Mouse (Mus musculus) E14TG2a.4 (cell line): ENCODE measurements around the gene 4933428G20Rik.

Experiments
- CTCF ChIP-seq: conservative IDR thresholded peaks from 2 replicates; pipeline ENCODE4 v1.5.1; 2014; ENCODE audit warnings: low read length
- POU5F1 ChIP-seq: IDR thresholded peaks from 2 replicates; pipeline ENCODE4 v1.6.1; 2014; ENCODE audit warnings: low read length, borderline replicate concordance

DNA sequence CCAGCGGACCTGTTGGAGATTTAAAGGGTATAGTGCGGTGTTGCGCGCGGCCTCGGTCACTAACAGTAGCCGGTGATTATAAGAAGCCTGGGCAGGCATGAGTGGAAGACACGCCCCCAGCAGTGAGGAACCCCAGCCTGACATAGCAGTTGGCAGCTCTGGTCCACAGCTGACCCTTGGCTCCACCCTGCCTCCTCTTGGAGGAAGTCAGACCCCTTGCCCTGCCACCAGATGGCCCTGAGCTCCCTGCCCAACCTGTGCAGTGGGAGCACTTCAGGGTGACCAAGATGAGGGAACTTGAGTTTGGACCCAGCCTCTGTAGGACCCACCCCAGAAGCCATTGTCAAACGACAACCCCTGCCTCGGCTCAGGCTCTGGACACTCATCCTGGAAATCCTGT is 8.5 kb downstream of the 4933428G20Rik start:
- TF ChIP-seq CTCF (no peak), POU5F1 (no peak)
